Comparison of ENCODE assay signal across 8 mouse cellular contexts in the genomic region with DNA sequence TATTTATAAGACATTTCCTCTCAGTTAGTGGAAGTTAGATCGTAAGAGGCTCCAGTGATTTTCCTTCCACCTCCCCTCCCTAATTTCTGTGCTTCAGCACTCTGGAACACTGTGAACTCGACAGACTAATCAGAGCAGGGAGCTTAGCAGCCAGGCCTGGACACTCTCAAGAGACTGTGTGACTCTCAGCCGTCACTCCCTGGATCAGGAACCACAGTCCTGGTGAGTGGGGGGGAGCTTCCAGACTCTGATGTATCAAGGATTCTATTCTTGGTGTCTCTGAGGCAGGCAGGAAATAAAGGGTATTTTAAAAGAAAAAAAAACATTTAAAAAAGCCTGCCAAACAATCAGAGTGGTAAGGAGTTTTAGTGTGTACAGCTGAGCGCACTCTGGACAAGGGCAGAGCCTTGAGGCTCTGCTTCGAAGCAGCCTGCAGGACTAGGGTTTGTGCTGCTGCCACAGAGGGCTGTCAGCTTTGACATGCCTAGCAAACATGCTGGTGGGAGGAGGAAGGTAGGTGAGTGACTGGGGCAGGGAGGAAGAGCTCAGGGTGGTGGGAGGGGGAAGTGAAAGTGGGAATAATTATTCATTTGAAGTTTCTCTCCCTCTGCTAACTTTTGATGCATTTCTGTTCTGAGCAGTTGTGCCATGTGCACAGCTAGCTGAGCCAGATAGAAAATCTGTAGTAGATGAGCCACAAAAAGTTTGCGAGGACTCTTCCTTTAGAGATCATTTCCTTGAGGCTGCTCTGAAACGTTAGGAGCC.
DNase-seq lines count a peak whose midpoint lies in the region; ATAC-seq and TF ChIP-seq lines count a peak whose summit lies in the region.

No protein-coding gene starts in this region.

- H3K4me3 ChIP-seq in C2C12 (ENCODE audit: insufficient read depth, poor library complexity, severe bottlenecking) = peak overlapping the region; percentile 33
- H3K4me3 ChIP-seq in stomach, embryonic 14.5 days (ENCODE audit: low read depth, low read length) = no peak overlapping the region

- H3K79me2 ChIP-seq in C2C12 (ENCODE audit: control insufficient read depth, insufficient read depth) = peaks cover 58% of the 10 kb centered on the region

- WGBS in stomach, embryonic 14.5 days = 20% methylated on average over 7 of the region's 7 CpGs

- H3K4me2 ChIP-seq in stomach, embryonic 14.5 days (replicated peaks; ENCODE audit: low read depth, low read length) = peak overlapping the region; percentile 18; the same call in 1 of the 2 replicates

- TF ChIP-seq CTCF in C2C12 (IDR thresholded peaks at IDR 0.05; ENCODE audit: control insufficient read depth, insufficient read depth, insufficient read length) = no peak

- no peaks in the 10 kb centered on the region for H3K36me3 ChIP-seq in C2C12 (ENCODE audit: control insufficient read depth, insufficient read depth)
- no peaks in the 10 kb centered on the region for H3K36me3 ChIP-seq in stomach, embryonic 14.5 days (ENCODE audit: control insufficient read depth, insufficient read depth, low read length)

- peak; percentile 79 for DNase-seq in adrenal gland, postnatal 14 days
- DNase-seq in frontal cortex, postnatal 10 days (ENCODE audit: low spot score in 2 of 2) = peak; percentile 16 to 17
- peak; percentile 39 to 42 for DNase-seq in layer of hippocampus, postnatal 36 days
- peak; percentile 63 for DNase-seq in lung, postnatal 14 days
- DNase-seq in cerebellum, adult 11-12 months = no peak

- H3K79me3 ChIP-seq in C2C12 (ENCODE audit: low read depth) = peaks cover 42% of the 10 kb centered on the region

- H3K27ac ChIP-seq in stomach, embryonic 14.5 days (ENCODE audit: low read length) = peak overlapping the region; percentile 80; the same call in 1 of the 2 replicates

- H3K4me1 ChIP-seq in stomach, embryonic 14.5 days (ENCODE audit: control insufficient read depth, insufficient read depth, low read length) = peaks cover 15% of the 10 kb centered on the region; the same call in 1 of the 2 replicates

- H3K9ac ChIP-seq in stomach, embryonic 14.5 days (replicated peaks; ENCODE audit: low read depth, low read length) = no peak overlapping the region

- H3ac ChIP-seq in C2C12 (ENCODE audit: control insufficient read depth, insufficient read length, low read depth) = peak overlapping the region; percentile 60

- peak; percentile 82 to 83 for ATAC-seq in hematopoietic stem cell, adult 5-6 weeks (replicated peaks in 1 of 2; ENCODE audit: insufficient read depth in 1 of 2, low FRiP score in 2 of 2, low TSS enrichment in 1 of 2, low read depth in 1 of 2, poor library complexity in 2 of 2, severe bottlenecking in 2 of 2)
- peak; percentile 69 for ATAC-seq in stomach, embryonic 14.5 days (ENCODE audit: insufficient number of reproducible peaks, insufficient read depth, low FRiP score, low read depth)

- no peaks in the 10 kb centered on the region for H3K27me3 ChIP-seq in C2C12 (ENCODE audit: control insufficient read depth, insufficient read depth, insufficient read length)
- H3K27me3 ChIP-seq in stomach, embryonic 14.5 days (ENCODE audit: control insufficient read depth, insufficient read depth, low read length) = no peaks in the 10 kb centered on the region

- no peaks in the 10 kb centered on the region for H3K9me3 ChIP-seq in stomach, embryonic 14.5 days (ENCODE audit: control insufficient read depth, low read depth, low read length)

TF ChIP-seq in C2C12, 6 proteins besides CTCF, POLR2A, EP300 and RAD21:
- no peak for TF ChIP-seq USF1 (IDR thresholded peaks at IDR 0.05; ENCODE audit: low read depth)
- no peak for TF ChIP-seq CEBPB (IDR thresholded peaks at IDR 0.05; ENCODE audit: low read depth)
- no peak for TF ChIP-seq MAX (IDR thresholded peaks at IDR 0.05)
- no peak for TF ChIP-seq MYOG (IDR thresholded peaks at IDR 0.05; ENCODE audit: control insufficient read depth, extremely low read depth, insufficient read length)
- no peak for TF ChIP-seq MYOD1 (IDR thresholded peaks at IDR 0.05; ENCODE audit: control insufficient read depth, insufficient read length, low read depth)
- no peak for TF ChIP-seq FOSL1 (IDR thresholded peaks at IDR 0.05; ENCODE audit: insufficient read depth, low read length, poor library complexity, severe bottlenecking)
